Mouse (Mus musculus) Muller cell, postnatal 12 days (primary cell): ENCODE results near the gene 1700066M21Rik.

Source experiments
- DNase-seq: peaks from one replicate; pipeline ENCODE4 v3.0.0-alpha.2; 2015; ENCODE audit errors: inconsistent ontology term

Gene 1700066M21Rik

DNA sequence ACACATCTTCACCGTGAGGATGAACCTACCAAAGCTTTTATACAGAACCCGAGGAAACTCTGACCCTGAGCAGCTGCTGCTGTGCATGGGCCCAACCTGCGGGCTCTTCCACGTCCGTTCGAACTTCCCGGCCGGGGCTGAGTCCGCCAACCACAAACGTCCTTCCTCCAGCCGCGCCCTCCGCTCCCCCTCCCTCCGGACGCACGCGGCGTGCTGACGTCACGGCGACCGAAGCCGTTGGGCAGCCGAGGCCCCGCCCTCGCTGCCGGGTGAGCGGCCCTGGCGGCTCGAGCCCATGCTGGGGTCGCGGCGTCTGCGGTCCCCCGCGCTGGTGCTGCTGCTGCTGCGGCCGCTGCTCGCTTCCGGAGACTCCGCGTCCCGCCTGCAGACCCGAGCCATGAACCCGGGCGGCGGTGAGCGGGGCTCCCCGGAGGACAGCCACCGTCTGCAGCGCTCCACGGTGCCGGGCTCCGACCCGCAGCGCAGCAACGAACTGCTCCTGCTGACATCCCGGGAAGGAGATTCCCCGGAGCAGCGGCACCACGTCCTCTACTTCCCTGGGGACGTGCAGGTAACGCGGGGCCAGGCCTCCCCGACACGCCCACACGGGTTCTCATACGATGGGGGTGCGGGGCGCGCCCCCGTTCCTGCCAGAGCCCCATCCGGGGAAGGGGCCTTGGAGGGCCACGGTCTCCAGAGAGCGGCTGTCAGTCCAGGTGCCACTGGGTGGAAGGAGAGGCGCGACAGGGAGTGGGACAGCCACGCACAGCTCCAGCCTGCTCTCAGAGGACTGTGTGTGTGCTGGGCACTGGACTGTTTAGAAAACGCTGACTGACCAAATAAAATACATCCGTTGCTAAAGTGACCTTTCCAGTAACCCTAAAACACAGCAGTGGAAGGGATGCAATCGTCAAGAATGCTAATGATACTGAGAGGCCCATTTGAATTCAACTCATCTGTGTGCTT, at the start of gene 1700066M21Rik:
1700066M21Rik (plus strand) TSS at position 245 of the 966 bp plus-strand sequence.
- DNase-seq, result peak; percentile 94

DNA sequence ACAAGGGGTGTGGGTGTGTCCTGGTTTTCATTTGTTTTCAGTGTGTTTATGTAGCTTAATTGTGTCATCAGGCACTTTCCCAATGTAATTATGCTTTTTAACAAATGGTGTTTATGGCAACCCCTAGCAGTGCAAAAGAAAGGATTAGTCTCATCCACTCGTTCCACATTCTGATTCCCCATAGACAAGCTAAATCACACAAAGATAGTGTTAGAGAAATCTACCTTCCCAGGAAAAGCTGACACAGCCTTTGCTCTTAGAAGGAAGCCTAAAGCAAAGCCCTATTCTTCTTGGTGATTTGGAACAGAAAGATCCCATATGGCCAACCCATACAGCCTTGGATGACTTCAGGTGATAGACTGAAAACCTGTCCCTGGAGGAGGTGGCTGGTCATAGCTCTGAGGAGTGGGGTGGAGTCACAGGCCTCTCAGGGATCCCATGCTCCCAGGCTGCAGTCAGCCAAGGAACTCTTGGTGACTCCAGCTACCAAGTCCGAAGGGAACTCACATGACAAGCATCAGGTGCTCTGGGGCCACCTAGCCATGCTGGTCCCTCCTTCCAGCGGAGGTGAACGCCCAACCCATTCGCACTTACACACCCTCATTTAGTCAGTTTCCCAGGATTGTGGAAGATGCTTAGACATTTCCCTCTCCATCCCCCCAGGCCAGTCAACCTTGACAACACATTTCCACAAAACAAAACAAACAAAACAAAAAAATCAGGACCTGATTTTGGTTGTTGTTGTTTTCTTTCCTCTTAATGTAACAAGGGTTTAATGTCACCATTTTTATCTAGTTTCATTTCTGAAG, 47.9 kb upstream of the 1700066M21Rik start:
- no peak for DNase-seq

DNA sequence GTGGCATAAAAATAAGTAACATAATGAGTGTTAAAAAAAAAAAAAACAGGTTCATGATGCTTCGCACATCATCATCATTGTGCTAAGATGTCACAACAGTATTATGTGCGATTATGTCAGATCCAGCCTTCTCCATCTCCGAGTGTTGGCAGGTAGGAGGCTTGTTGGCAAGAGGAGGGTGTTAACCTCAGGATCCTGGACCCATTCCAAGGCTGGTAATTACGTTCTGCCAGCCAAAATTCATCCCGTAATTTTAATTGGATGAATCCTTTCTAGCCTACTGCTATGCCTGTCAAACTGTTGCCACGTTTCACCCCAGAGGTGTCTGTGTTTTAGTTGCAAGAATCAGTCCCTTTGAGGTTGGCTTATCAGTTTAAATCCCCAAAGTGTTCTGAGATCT, 47.2 kb upstream of the 1700066M21Rik start:
- DNase-seq, result peak; percentile 56

DNA sequence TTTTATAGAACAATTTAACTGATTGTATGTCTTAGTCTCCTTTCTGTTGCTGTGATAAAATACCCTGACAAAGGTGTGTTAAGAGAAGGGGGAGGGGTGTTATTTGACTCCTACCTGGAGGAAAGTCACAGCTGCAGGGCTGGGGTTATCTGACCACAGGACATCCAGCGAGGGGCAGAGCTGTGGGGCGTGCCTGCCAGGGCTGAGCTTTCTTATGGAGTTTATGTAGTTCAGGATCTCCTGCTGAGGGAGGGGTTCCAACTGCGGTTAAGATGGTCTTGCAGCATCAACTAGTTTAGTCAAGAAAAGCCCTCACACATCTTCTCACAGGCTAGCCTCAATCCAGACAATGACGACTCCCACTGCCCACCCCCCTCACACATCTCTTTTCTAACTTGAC, 45.4 kb upstream of the 1700066M21Rik start:
- DNase-seq, result no peak

DNA sequence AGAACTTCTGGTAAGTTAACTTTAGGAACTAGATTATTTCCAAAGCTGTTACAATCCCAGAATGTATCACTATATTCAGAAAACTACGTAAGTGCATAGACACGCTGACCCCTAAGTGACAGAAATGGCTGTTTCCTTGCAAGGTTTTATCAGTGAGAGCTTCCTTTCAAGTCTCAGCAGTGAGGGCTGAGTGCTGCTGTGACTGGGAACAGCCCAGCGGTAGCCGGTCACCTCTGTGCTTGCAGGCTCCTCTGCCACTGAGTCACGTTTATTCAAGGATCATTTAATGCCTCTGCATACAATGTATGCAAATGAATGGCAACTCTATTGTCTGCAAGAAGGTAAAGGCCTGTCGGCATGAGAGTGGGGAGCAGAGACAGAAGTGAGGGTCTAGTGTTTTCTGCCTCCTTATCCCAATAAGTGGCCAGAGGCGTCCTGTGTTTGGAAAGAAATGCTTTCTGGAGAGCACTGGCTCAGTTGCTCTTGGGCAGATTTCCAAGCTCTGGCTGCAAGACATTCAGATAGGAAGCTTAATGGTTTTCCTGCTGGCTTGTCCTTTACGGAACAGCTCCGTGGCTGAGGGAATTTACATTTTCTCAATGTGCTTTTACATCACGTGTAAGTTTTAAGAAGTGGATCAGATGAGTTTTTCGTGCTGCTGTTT, 43.7 kb upstream of the 1700066M21Rik start:
- no peak for DNase-seq

DNA sequence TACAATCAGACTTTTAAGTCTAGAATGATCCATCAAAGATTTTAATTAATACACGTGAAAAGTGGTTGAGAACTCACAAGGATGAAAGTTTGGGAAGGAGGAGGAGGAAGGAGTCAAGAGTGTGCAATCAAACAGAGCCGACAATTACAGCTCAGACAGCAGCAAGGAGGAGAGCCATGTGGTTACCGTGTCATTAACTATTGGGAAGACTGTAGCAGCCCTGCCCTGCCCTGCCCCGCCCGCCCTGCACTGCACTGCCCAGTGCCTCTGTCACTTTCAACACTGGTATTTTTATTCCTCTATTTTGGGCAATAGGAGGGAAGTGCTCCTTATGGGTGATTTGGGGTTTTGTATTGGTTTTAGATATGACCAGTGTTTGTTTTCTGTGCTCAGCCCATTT, 42.2 kb upstream of the 1700066M21Rik start:
- DNase-seq, result no peak

DNA sequence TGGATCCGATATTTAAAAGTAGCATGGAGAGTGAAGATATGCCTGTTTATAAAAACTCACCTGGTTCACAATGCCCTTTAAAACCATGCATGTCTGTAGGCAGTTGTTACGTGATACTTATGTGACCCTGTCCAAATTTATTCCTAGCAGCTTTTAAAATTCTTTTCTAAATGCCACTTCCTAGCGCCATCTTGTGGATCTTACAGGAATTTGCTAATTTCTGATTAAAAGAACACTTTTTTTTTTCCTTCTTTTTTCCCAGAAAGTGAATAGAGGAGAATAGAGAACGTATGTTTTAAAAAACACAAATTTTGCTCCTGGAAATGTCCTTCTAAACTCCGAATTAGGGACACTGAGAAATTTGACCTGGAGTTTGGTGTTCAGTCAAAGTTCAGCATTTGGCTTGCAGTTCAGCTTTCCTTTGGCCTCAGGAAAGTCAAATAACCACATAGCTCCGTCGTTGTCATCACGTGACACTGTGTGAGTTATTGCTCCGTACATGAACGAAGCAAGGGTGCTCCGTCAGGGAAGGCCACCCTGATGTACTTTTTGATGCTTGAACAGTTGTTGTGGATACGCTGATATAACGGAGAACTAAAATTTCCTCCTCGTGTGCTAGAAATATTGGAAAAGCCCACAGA, 38.1 kb upstream of the 1700066M21Rik start:
- peak; percentile 21 for DNase-seq

DNA sequence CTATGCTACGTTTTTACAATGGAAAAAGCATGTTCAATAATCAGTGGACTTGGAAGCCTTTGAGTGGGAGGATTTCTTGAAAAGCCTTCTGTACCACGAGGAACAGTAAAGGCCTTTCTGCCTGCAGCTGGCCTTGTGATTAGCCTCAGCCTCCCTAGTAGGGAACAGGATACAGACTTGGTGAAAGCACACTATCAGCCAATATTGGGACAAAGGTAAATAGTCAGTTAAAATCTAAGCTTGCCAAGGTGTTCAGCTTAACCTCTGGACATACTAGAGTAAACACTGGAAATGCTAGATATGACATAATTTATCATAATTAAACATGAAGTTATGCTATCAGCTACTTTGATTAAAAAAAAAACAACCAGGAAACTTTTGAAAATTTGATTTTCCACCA, 36.2 kb upstream of the 1700066M21Rik start:
- no peak for DNase-seq

DNA sequence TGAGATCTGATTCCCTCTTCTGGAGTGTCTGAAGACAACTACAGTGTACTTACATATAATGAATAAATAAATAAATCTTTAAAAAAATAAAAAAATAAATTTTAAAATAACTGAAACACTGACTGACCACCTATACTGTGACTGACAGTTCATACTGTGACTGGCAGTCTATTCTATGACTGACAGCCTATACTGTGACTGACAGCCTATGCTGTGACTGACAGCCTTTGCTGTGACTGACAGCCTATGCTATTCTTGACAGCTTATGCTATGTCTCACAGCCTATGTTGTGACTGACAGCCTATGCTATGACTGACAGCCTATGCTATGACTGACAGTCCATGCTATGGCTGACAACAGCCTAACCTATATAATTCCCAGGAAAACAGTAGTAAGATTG, 29.9 kb upstream of the 1700066M21Rik start:
- no peak for DNase-seq

DNA sequence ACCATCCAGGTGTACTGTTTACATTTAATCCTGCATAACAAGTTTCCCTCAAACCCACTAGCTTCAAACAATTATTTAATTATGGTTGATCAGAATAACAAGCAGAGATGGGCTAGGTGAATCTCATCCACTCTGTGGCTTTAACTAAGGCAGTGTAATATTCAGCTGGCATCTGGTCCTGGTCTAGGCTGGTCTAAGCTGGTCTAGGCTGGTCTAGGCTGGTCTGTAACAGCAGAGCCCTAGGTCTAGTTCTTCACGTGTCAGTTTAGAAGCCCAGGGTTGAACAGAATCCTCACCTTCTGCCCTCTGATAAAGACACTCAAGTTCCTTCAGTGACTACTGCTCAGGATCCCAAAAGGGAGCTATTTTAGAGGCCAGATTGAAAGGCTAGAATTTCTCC, 25.5 kb upstream of the 1700066M21Rik start:
- no peak for DNase-seq

DNA sequence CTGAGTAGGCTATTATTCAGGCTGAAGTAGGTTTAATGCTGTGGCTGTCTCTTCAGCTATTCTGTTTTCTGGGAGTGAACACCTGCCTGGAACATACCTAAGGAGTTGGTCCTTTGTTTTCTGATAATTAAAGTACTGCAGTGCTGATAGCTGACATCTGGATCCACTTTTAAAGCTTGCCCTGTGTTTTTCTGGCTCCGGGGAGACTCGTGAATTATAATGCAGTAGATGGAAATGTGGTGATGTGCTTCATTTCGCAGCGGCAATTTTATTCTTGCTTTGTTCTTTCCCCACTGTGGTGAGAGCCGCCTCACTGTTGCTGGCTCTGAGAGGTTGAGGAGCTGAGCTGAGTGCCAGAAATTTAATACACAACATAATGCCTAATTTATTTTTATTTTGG, 18.9 kb upstream of the 1700066M21Rik start:
- no peak for DNase-seq

DNA sequence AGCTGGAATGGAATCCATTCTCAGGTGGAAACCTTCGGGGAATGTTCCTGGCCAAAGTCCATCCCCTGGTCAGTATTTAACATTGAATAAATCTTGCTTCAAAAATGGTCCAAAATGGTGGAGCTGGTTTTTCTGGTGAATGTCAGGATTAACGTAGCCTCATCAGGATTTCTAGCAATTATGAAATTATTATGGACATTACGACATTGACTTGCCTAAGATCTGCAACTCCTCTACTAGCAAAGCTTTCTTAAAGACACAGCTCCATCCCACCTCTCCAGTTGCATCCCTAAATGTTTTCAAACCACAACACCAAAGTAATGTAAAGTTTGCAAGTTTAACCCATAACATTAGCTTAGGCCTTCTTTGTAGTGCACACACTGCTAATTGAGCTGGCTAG, 10.0 kb upstream of the 1700066M21Rik start:
- DNase-seq, result no peak

DNA sequence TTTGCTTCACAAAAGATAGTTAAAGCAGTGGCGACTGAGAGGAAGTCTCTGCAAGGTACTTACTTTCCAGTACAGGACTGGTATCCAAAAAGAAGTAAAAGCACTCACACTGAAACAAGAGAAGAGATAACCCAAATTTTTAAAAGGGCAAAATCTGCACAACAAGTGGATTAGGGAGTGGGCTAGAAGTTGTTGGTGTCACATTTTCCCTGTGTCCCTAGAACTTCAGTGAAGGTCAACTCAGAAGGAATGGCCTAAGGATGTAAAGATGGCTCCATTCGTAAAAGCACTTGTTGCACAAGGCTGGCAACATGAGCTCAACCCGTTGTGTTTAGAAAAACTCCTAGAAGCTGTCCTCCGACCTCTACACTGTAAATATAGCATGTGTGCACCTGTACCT, 8.3 kb upstream of the 1700066M21Rik start:
- DNase-seq, result no peak

DNA sequence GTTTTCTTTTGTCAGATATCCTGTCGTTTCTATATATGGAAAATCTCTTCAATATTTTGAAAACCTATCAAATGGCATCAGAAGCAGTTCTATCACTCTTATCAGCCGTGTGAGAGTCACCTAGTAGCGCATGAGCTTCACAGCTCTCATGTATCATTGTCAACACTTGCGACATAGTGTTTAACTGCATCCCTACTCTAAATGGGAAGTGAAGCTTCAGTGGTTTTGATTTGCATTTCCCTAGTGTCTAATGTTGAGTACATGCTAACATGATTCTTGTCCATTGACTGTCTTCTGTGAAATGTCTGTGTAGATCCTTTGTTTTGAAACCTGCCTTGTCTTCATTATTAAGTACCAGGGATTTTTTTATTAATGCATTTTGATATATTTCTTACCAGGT, 7.0 kb upstream of the 1700066M21Rik start:
- DNase-seq, result no peak

DNA sequence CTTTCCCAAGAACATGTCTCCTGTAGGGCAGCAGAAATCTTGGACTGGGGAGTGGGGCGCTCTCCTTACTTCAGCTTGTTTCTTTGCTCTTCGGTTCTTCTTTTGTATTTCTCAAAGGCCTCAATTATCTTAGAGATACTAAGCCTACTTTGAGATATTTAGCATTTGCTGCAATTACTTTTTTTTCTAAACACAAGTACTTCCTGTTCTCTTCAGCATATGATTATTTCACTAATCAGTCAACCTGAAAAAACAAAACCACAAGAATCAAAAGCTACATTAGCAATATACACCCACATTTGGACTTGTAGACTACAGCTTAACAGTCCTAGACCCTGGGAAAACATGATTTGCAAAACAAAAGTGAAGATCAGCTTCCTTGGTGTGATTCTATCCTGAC, 2.1 kb upstream of the 1700066M21Rik start:
- no peak for DNase-seq

DNA sequence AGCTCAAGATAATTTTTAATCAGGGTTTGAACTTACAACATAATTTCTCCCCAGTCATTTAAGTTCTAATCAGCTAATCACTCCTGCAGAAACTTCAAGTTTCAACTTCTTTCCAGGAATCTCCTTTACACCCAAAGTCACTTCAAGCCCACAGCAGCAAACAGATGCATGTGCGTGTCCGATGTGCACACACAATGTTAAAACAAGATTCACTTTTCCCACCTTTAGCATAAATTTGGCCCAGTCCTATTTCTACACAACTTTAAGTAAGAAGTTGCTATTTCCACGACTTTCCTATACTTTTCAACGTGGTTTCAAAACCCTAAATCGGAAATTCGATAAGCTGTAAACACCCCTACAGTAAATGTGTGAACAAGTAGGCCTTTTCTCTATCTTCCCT, 614 bp upstream of the 1700066M21Rik start:
- DNase-seq, result no peak

DNA sequence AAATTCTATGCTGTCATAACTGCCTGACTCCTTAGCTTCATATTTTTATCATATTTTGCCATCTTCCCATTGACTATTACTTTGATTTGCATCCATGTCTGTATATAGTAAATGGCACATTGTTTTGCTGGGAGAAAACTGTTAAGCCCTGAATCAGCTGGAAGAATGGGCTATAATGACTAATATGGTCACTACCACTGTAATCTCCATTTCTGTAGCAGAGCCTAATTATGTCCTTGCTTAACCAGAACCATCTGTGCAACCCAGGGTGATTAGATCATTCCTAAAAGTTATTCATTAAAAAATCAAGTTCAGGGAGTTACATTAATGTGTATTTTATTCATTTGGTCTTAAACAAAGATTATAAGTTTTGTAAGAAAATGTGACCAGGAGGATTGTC, 9.1 kb downstream of the 1700066M21Rik start:
- DNase-seq, result peak; percentile 67

DNA sequence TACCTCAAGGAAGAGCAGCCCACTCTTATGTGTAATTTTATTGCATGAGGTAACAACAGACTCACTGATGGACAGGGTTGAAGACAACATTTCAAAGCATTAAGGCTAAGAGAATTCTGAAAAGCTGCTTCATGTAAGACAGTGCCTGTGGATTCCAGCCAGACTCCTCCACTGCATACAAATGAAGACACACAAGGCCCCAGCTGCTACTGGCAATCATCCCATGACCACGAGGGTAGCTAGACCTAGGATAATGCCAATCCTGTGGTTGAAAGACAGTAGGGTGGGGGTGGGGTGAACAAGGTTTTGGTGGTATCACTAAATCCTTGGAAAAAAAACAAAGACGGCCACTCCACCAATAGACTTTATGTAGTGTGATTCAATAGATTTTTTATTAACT, 10.5 kb downstream of the 1700066M21Rik start:
- peak; percentile 85 for DNase-seq

DNA sequence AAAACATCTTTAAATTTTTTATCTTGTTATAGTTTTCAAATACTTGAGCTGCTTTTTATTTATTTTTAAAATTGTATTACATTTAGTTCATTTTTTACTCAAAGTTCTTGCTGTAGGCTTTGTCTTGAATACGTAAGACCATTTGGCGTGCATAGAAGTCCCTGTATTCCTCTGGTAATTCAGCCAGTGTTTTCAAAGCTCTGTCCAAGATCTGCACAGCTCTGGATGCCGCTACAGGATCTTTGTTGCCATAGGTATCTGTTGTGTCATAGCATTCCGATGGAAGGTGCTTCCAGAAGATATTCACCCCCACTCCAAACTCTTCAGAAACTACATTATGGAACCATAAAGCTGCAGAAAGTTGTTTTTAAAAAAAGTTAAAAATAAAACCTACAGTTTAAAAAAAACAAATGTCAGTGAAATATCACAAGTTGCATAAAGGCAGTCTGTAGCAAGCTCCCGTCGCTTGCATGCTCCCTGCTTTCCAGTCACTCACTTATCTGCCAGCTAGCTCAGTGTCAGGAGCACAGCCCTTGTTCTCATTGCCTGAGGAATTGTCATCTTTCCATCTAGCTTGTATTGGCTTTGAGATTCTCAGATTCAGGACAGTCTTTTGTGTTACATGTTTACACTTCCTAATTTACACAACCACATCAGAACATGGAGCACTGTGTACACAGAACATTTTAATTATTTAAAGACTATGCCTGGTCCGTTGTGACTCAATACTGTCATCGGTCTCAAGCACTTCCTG, 11.2 kb downstream of the 1700066M21Rik start:
- DNase-seq, result no peak

DNA sequence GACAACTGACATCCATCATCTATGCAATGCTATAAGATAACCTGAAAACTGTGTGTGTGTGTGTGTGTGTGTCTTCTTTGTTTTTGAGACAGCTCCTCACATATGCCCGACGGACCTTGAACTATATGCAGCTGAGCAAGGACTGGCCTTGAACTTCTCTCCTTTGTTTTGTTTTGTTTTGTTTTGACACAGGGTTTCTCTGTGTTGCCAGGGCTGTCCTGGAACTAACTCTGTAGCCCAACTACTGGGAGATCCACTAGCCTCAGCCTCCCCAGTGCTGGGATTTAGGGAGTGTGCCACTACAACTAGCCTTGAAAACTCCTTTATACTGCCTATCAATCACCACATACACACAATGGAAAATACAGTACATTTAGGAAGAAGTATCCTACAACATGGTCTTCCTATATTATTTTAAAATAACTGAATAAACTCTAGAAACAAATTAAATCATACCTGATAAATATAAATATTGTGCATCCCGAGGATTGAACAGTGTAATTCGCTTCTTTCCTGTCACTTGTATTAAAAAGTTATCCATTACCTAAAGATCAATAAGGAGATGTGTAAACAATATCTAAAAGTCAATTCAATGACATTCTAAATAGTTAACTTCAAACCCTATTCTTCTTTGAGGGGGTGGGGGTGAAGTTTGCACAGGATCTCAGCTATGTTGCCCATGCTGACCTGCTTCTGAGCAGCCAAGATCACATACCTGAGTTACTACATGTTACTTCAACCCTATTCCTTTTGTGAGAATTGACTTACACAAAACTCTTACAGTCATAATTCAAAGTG, 13.8 kb downstream of the 1700066M21Rik start:
- DNase-seq, result no peak
